Mouse (Mus musculus) testis, adult 2 months (tissue): ENCODE measurements around the gene Glt28d2.

Experiments
- CTCF ChIP-seq: fragments of 200-500 bp; IDR thresholded peaks from 2 replicates; pipeline ENCODE4 v1.5.1; 2012; ENCODE audit warnings: low read depth, mild to moderate bottlenecking, inconsistent platforms, low read length, moderate library complexity; ENCODE audit not compliant: control insufficient read depth, insufficient read depth, insufficient replicate concordance
- POLR2A ChIP-seq: fragments of 200-500 bp; IDR thresholded peaks from 2 replicates; pipeline ENCODE4 v1.6.1; 2012; ENCODE audit warnings: low read depth, mild to moderate bottlenecking, inconsistent platforms, low read length, moderate library complexity; ENCODE audit not compliant: control insufficient read depth

DNA sequence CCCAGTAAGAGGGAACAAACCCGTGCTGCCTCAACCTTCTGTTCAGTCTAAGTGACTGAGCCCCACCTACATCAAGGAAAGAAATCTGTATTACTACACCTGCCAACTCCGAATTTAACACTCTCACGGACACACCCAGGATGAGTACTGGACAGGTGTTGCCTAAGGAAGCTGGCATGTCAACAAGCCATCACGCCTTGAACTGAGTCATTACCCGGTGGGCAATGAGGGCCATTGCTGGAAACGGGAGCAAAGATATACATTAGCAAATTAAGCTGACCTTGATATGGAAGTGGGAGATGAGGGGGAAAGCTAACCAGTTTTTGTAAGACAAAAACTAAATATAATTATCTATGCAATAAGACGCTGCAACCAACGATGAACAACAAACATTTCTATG is 7.2 kb downstream of the Glt28d2 start:
- no peak for TF ChIP-seq CTCF
- no peak for TF ChIP-seq POLR2A
